10 mouse cellular contexts compared by ENCODE assay signal in the genomic region with DNA sequence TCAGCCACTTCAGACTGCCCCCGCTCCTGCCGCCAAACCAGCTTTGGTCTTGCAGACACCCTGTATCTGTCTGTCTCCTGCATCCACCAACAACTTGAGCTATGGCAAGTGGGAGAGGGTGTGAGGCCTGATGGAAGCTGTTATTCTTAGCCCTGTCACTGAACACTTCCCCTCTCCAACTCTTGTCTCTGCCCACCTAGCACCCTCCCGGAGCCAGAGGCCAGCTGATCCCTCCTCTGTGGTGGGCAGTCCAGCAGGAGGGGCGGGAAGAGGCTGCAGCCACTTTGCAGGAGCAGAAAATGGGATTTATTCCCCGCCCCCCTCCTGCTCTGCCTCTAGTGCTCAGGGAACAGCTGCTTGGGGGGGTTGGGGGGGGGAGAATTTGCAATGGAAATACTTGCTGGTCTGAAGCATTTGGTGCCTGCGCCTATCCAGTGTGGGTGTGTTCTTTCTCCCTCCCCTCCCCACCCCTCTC.
DNase-seq lines count a peak whose midpoint lies in the region; ATAC-seq lines count a peak whose summit lies in the region.
"Had no signal": no experiment of that assay in that cellular context is flagged by ENCODE, and none has a peak within 500 bp of the region (broad histone marks: within the 10 kb centered on the region; RNA-seq: fewer than 3 reads in every experiment).

No protein-coding gene starts in this region.

- ATAC-seq in kidney, embryonic 16.5 days (ENCODE audit: low FRiP score, low TSS enrichment) = peak; percentile 42
- ATAC-seq in embryonic facial prominence, embryonic 14.5 days (ENCODE audit: low read depth) = peak; percentile 64
- ATAC-seq in CD4-positive, CD25-positive, alpha-beta regulatory T cell, adult 4 months = no peak

- no peak overlapping the region for H3K4me2 ChIP-seq in kidney, embryonic 16.5 days (replicated peaks; ENCODE audit: low read depth, low read length)
- no peak overlapping the region for H3K4me2 ChIP-seq in embryonic facial prominence, embryonic 14.5 days (ENCODE audit: low read depth, low read length)

- 54% methylated on average over 6 of the region's 6 CpGs for WGBS in kidney, embryonic 16.5 days
- WGBS in embryonic facial prominence, embryonic 14.5 days = 43% methylated on average over 5 of the region's 6 CpGs

- H3K4me3 ChIP-seq in kidney, embryonic 16.5 days (ENCODE audit: low read length) = no peak overlapping the region
- H3K4me3 ChIP-seq in embryonic facial prominence, embryonic 14.5 days (ENCODE audit: low read depth, low read length) = no peak overlapping the region
- H3K4me3 ChIP-seq: erythroblast, embryonic 14.5 days had no signal

- no peaks in the 10 kb centered on the region for H3K36me3 ChIP-seq in kidney, embryonic 16.5 days (ENCODE audit: insufficient read depth, low read length)
- no peaks in the 10 kb centered on the region for H3K36me3 ChIP-seq in embryonic facial prominence, embryonic 14.5 days (ENCODE audit: control insufficient read depth, insufficient read depth, low read length)

- H3K9ac ChIP-seq in kidney, embryonic 16.5 days (replicated peaks; ENCODE audit: low read length) = no peak overlapping the region
- no peak overlapping the region for H3K9ac ChIP-seq in embryonic facial prominence, embryonic 14.5 days (ENCODE audit: low read depth, low read length)

- no peak for DNase-seq in kidney, postnatal 10 days
- peak; percentile 68 for DNase-seq in embryonic facial prominence, embryonic 14.5 days (ENCODE audit: low spot score)
- DNase-seq in frontal cortex, postnatal 25 days (ENCODE audit: low spot score in 2 of 2) = peak; percentile 19 to 44
- peak; percentile 39 to 66 for DNase-seq in lung, postnatal 4 days
- no peak for DNase-seq in c-Kit-positive CD71-positive TER-119-positive erythroid progenitor cells, embryonic 14.5 days (ENCODE audit: low spot score)
- DNase-seq in urinary bladder, adult 18-20 months (ENCODE audit: low spot score in 2 of 2) = no peak
- DNase-seq: kidney, postnatal 4 days had no signal

- H3K4me1 ChIP-seq in kidney, embryonic 16.5 days (ENCODE audit: insufficient read depth, low read length) = peaks cover 42% of the 10 kb centered on the region
- H3K4me1 ChIP-seq in embryonic facial prominence, embryonic 14.5 days (ENCODE audit: control insufficient read depth, insufficient read depth, low read length) = peaks cover 42% of the 10 kb centered on the region

- no peak overlapping the region for H3K27ac ChIP-seq in kidney, embryonic 16.5 days (ENCODE audit: low read length)
- no peak overlapping the region for H3K27ac ChIP-seq in embryonic facial prominence, embryonic 14.5 days (replicated peaks; ENCODE audit: low read depth, low read length)

- 0 out of 2 replicates have a peak, but pooled peaks cover 2% of the 10 kb centered on the region for H3K27me3 ChIP-seq in kidney, embryonic 16.5 days (ENCODE audit: insufficient read depth, low read length)
- H3K27me3 ChIP-seq in embryonic facial prominence, embryonic 14.5 days (replicated peaks; ENCODE audit: control insufficient read depth, insufficient read depth, low read length) = no peaks in the 10 kb centered on the region

- H3K9me3 ChIP-seq in kidney, embryonic 16.5 days (ENCODE audit: low read length) = peaks cover 4% of the 10 kb centered on the region; the same call in 1 of the 2 replicates
- H3K9me3 ChIP-seq in embryonic facial prominence, embryonic 14.5 days (ENCODE audit: control insufficient read depth, low read length) = peaks cover 8% of the 10 kb centered on the region; the same call in 1 of the 2 replicates

Comparison
In these comparisons a context has a peak if more than half of its experiments do, and no peak if none do; other contexts are left out.
1. DNase-seq: peak in embryonic facial prominence, embryonic 14.5 days (single experiment), frontal cortex, postnatal 25 days (2 of 2) and lung, postnatal 4 days (2 of 2); none in kidney, postnatal 10 days (single experiment), c-Kit-positive CD71-positive TER-119-positive erythroid progenitor cells, embryonic 14.5 days (single experiment) and urinary bladder, adult 18-20 months (0 of 2).